Mouse (Mus musculus) CD4-positive naive resting alpha-beta T cell, adult 57 days (primary cell): ENCODE measurements around the gene Slc25a17. TPM values are rescaled to one million over a fixed set of nuclear protein-coding genes. Genes with fewer than 3 reads are reported as not detected.

Experiments
- total RNA-seq: library from RNA; stranded (reverse); gene quantifications from one replicate; pipeline ENCODE4 v1.2.4, GENCODE M21; 2023

Gene Slc25a17
- total RNA-seq, result 36.7 TPM

GRCm38 (mm10) chr15:81360345-81361021 lies at the start of gene Slc25a17:
TSS of gene Slc25a17 (minus strand) at chr15:81360812.

GRCm38 (mm10) chr15:81408199-81408598 lies 47.6 kb upstream of the Slc25a17 start, which contains the start of gene Dnajb7:
TSS of gene Dnajb7 (minus strand) at chr15:81408299.

GRCm38 (mm10) chr15:81399638-81400315 lies 39.2 kb upstream of the Slc25a17 start, which contains the start of the genes St13 and Xpnpep3:
TSS of gene St13 (minus strand) at chr15:81400077.
TSS of gene Xpnpep3 (plus strand) at chr15:81400138.

Other genes with a start within 250 kb of the Slc25a17 start
- gene Mrtfa, start 170.1 kb downstream of the Slc25a17 start, total RNA-seq, result 228 TPM
- not detected for gene Mchr1, start 125.3 kb downstream of the Slc25a17 start, total RNA-seq
- 83.2 TPM for gene St13, start 39.3 kb upstream of the Slc25a17 start, total RNA-seq
- gene Xpnpep3, start 39.3 kb upstream of the Slc25a17 start, total RNA-seq, result 10.4 TPM
- not detected for gene Dnajb7, start 47.5 kb upstream of the Slc25a17 start, total RNA-seq
- gene Rbx1, start 105.5 kb upstream of the Slc25a17 start, total RNA-seq, result 101 TPM
- gene Ep300, start 224.5 kb upstream of the Slc25a17 start, total RNA-seq, result 129 TPM